Mouse (Mus musculus): ENCODE measurements around the gene Sgsh. TPM values are rescaled to one million over a fixed set of nuclear protein-coding genes. Genes with fewer than 3 reads are reported as not detected.

Sgsh gene
- polyA plus RNA-seq, 1 experiment from 2014 or later = 7.7 TPM

DNA sequence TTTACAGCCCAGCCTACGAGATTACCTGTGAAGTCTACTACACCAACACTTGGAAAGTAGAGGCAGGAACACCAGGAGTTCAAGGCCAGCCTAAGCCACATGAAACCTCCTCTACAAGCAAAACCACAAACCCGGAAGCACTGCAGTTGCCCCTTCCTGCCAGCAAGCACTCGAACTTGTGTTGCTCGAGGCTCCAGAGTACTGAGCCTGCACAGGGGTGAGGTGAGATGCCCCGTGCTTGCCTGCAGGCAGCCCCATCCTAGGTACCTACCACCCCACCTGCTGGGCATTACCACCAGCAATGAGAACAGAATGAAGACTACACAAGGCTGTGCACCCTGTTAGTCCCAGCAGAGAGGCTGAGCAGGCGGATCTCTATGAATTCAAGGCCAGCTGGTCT is 57.3 kb downstream of the Sgsh start:
- peaks cover 42% of the 10 kb centered on the region for H3K36me3 ChIP-seq (ENCODE audit: control insufficient read depth, insufficient read depth, low read length)
- DNase-seq (ENCODE audit: low spot score) = no peak
- no peak overlapping the region for H3K4me3 ChIP-seq (ENCODE audit: low read depth, low read length)
- H3K9ac ChIP-seq (ENCODE audit: low read length) = no peak overlapping the region
- peaks cover 4% of the 10 kb centered on the region for H3K4me1 ChIP-seq (replicated peaks; ENCODE audit: control insufficient read depth, insufficient read depth)
- 74% methylated on average over 6 of the region's 6 CpGs for WGBS
- no peak overlapping the region for H3K4me2 ChIP-seq (replicated peaks; ENCODE audit: low read depth)
- no peak overlapping the region for H3K27ac ChIP-seq (replicated peaks)
- no peaks in the 10 kb centered on the region for H3K9me3 ChIP-seq (ENCODE audit: control insufficient read depth, low read length)
- no peak for ATAC-seq (ENCODE audit: low FRiP score, low TSS enrichment)
- H3K27me3 ChIP-seq (ENCODE audit: control insufficient read depth, insufficient read depth, low read length) = no peaks in the 10 kb centered on the region
- no peak for TF ChIP-seq EP300 (optimal IDR thresholded peaks at IDR 0.05)
- TF ChIP-seq CTCF (IDR thresholded peaks at IDR 0.05; ENCODE audit: low read depth) = 0 out of 2 replicates have a peak, but pooled peaks have one; percentile 16

MicroRNAs within 50 kb of the gene (microRNA counts, 519-probe panel; counts per million panel counts)
- not detected for microRNA mmu-miR-1932

Small RNAs within 50 kb of the gene (microRNA-seq; reads per million reads assigned to microRNA genes)
- not detected for gene Mir1932

Other genes with a start within 250 kb of the Sgsh start
- 4.8 and 6.3 TPM in 2 replicates for gene Tbc1d16, start 127.0 kb downstream of the Sgsh start, polyA plus RNA-seq (2015; fragmentation: Nextera tagmentation; extraction: Ambion mirVana)
- gene Ccdc40, start 127.0 kb downstream of the Sgsh start, polyA plus RNA-seq (2015; fragmentation: Nextera tagmentation; extraction: Ambion mirVana) = 0.92 and 1.2 TPM in 2 replicates
- gene Gaa, start 87.6 kb downstream of the Sgsh start, polyA plus RNA-seq (2015; fragmentation: Nextera tagmentation; extraction: Ambion mirVana) = 30.8 and 35.5 TPM in 2 replicates
- 183 and 197 TPM in 2 replicates for gene Eif4a3, start 55.4 kb downstream of the Sgsh start, polyA plus RNA-seq (2015; fragmentation: Nextera tagmentation; extraction: Ambion mirVana)
- gene Card14, start 47.8 kb downstream of the Sgsh start, polyA plus RNA-seq (2015; fragmentation: Nextera tagmentation; extraction: Ambion mirVana) = 1.8 and 1.9 TPM in 2 replicates
- 3.6 and 4.7 TPM in 2 replicates for gene Slc26a11, start within 50 bp of the Sgsh start, polyA plus RNA-seq (2015; fragmentation: Nextera tagmentation; extraction: Ambion mirVana)
- gene Rnf213, start 37.6 kb upstream of the Sgsh start, polyA plus RNA-seq (2015; fragmentation: Nextera tagmentation; extraction: Ambion mirVana) = 4.4 and 5.5 TPM in 2 replicates
- gene Endov, start 135.8 kb upstream of the Sgsh start, polyA plus RNA-seq (2015; fragmentation: Nextera tagmentation; extraction: Ambion mirVana) = 9.2 and 12.8 TPM in 2 replicates
- gene Nptx1, start 192.2 kb upstream of the Sgsh start, polyA plus RNA-seq (2015; fragmentation: Nextera tagmentation; extraction: Ambion mirVana) = 0.13 and 0.16 TPM in 2 replicates
- 3.7 and 3.9 TPM in 2 replicates for gene Rptor, start 247.4 kb upstream of the Sgsh start, polyA plus RNA-seq (2015; fragmentation: Nextera tagmentation; extraction: Ambion mirVana)